Mouse (Mus musculus): ENCODE measurements around the gene Chic2. TPM values are rescaled to one million over a fixed set of nuclear protein-coding genes. Genes with fewer than 3 reads are reported as not detected.

Gene Chic2
- polyA plus RNA-seq, 1 experiment, result 33.8 TPM

GRCm38 (mm10) chr5:74975507-74975906, 69.1 kb downstream of the Chic2 start:
- no peak for DNase-seq (ENCODE audit: low spot score)

GRCm38 (mm10) chr5:74974726-74975411, 69.7 kb downstream of the Chic2 start:
- DNase-seq (ENCODE audit: low spot score), result peak; percentile 36

GRCm38 (mm10) chr5:74974061-74974581, 70.5 kb downstream of the Chic2 start:
- DNase-seq (ENCODE audit: low spot score), result no peak

GRCm38 (mm10) chr5:74971418-74971817, 73.2 kb downstream of the Chic2 start:
- no peak for DNase-seq (ENCODE audit: low spot score)

- DNase-seq (ENCODE audit: low spot score), result no peak
These were observed 75.2 kb downstream of the Chic2 start for GRCm38 (mm10) chr5:74969341-74969740.

GRCm38 (mm10) chr5:74967882-74968281, 76.7 kb downstream of the Chic2 start:
- no peak for DNase-seq (ENCODE audit: low spot score)

GRCm38 (mm10) chr5:74966891-74967290, 77.7 kb downstream of the Chic2 start:
- no peak for DNase-seq (ENCODE audit: low spot score)

GRCm38 (mm10) chr5:74962771-74963170, 81.8 kb downstream of the Chic2 start:
- DNase-seq (ENCODE audit: low spot score), result no peak

- DNase-seq (ENCODE audit: low spot score), result no peak
These were observed 83.6 kb downstream of the Chic2 start for GRCm38 (mm10) chr5:74960840-74961543.

- DNase-seq (ENCODE audit: low spot score), result no peak
These were observed 84.3 kb downstream of the Chic2 start for GRCm38 (mm10) chr5:74960306-74960705.

GRCm38 (mm10) chr5:74957293-74958076, 87.1 kb downstream of the Chic2 start:
- DNase-seq (ENCODE audit: low spot score), result no peak

- DNase-seq (ENCODE audit: low spot score), result no peak
These were observed 88.2 kb downstream of the Chic2 start for GRCm38 (mm10) chr5:74956335-74956734.

- DNase-seq (ENCODE audit: low spot score), result no peak
These were observed 89.0 kb downstream of the Chic2 start for GRCm38 (mm10) chr5:74955565-74955964.

GRCm38 (mm10) chr5:74952938-74953337, 91.6 kb downstream of the Chic2 start:
- DNase-seq (ENCODE audit: low spot score), result no peak

GRCm38 (mm10) chr5:74951375-74951774, 93.2 kb downstream of the Chic2 start:
- no peak for DNase-seq (ENCODE audit: low spot score)

GRCm38 (mm10) chr5:74949298-74949697, 95.3 kb downstream of the Chic2 start:
- no peak for DNase-seq (ENCODE audit: low spot score)

- no peak for DNase-seq (ENCODE audit: low spot score)
These were observed 96.1 kb downstream of the Chic2 start for GRCm38 (mm10) chr5:74948482-74948881.

Other genes starting within 250 kb of the Chic2 start
- gene Gsx2, start 30.8 kb upstream of the Chic2 start, polyA plus RNA-seq (2012; rRNA removed), result not detected in 2 replicates
- gene Pdgfra, start 107.5 kb upstream of the Chic2 start, polyA plus RNA-seq (2012; rRNA removed), result 33.3 and 53.6 TPM in 2 replicates

All from urinary bladder, adult 2 months (tissue).